Mouse (Mus musculus): ENCODE measurements around the gene Synj2.
A peak's percentile ranks its signal among the peaks of the same experiment; 100 is the strongest.

Gene Synj2

GRCm38 (mm10) chr17:5973536-5973935 lies 32.5 kb downstream of the Synj2 start:
- no peak for DNase-seq (ENCODE audit: low spot score in 2 of 2)

DNA sequence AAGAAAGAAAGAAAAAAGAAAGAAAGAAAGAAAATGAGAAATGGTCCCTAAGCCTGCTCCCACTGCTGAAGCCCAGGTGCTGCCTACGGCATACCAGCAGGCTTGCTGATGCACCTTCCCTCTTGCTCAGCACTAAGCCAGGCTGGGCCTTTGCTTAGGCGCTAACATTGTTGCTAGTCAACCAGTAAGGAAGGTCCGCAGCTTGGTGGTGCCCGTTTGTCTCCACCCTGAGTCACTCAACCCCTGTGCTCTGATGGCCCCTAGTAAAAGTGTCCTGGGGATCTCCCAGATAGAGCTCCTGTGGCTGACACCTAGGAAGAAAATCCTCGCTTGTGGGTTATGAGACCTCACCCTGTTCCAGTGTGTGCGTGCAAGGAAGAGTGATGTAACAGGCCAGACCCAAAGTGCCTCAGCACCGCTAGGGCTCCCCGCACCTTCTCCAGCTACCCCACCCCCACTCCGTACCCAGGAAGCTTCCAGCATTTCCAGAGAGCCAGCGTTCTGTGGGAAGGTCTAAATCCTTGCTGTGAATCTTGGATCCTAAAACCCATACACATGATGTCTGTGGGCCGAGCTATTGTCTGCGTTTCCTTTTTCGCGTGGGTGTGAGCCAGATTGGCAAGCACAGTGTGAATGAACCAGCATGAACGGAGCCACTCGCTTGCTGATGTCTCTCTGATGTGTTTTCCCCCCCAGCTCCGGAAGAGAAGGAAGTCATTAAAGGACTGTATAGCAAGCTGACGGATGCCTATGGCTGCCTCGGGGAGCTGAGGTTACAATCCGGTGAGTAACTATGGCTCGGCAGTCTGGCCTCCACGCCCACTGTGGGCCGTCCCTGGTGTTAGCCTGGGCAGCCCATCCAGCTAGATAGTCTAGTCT lies 34.3 kb downstream of the Synj2 start:
- peak; percentile 52 to 69 for DNase-seq (ENCODE audit: low spot score in 2 of 2)

DNA sequence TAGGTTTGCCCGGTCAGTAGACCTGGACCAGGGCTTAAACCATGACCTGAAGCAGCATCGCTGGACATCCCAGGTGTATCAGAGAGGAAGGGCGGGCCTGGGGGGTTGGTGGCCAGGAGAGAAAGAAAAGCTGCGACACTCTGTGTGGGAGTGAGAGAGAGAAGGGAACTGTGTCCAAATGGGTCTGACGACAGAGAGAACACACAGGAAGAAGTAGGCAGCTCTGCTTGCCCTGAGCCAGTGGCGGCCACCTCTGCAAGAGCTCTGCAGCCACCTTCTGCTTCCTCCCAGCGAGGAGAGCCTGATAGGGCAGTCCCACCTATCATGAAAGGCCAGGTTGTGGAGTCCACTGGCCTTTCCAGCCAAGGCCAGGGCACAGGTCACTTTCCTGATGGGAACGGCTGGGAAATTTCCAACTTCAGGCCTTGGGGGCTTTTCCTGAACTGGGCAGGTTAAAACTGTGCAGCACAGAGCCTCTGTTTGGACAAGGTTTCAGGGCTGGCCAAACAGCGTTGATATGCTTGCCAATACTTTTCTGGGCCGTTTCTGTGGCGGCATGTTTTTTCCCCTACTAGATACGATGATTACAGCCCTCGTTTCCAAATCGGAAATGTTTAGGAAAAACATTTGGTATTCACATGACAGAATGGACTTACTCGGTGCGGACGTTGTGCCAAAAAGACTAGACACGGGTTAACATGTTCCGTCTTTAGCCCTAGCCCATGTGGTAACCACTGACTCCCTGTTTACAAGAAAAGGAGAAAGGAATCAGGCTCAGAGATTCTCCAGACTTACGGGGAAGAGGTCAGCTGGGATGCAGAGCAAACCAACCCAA lies 35.4 kb downstream of the Synj2 start:
- no peak for DNase-seq (ENCODE audit: low spot score in 2 of 2)

- DNase-seq (ENCODE audit: low spot score in 2 of 2), result no peak
Observed at GRCm38 (mm10) chr17:5977056-5977920, 36.2 kb downstream of the Synj2 start.

DNA sequence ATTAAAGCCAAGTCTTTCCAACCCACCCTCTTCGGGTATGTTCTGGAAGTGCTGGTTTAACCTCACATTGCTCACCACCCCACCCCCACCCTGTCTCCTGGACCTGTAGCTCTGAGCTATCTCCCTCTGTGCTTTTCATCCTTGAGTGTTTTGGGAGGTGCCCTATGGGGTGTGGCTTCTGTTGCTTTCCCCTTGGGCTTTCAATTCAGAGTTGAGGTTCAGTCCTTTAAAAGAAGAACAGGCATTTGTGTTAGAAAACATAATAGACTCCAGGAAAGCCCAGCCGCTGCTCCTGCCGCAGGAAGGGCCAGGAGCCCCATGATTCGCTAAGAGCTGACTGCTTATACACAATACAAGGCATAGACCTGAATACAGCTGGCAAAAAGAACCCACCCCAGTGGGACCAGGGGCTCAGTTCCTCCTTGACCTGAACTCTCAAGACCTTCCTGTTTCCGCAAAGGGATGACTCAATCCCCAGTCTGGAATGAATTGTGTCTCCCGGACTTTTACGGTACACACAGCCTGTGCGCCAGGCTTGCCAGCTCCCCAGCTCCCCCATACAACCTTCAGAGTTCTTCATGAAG lies 36.9 kb downstream of the Synj2 start:
- DNase-seq (ENCODE audit: low spot score in 2 of 2), result no peak

DNA sequence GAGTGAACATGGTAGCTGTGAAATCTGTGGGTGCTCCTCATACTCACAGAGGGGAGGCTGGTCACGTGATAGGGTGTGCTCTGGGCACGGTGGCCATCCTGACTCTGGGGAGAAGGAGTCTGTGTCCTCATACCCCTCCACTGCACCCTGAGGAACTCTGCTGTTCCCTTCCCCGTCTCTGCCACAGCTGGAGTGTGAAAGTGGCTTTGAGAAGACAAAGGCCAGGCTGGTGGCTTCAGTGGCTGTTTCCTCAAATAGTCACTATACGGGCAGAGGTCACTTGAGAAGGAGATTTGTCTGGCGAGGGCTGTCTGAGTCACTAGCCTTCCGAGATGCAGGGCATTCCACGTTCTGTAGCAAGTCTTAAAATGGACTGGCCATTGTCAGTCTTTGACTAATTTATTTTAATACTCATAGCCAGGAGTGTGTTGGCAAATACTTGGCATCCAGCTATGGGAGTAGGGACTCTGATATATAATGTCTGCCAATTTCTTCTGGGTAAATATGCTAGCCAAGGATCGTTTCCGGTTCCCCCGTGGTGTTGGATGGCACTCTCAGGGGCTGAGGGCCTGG lies 37.5 kb downstream of the Synj2 start:
- no peak for DNase-seq (ENCODE audit: low spot score in 2 of 2)

DNA sequence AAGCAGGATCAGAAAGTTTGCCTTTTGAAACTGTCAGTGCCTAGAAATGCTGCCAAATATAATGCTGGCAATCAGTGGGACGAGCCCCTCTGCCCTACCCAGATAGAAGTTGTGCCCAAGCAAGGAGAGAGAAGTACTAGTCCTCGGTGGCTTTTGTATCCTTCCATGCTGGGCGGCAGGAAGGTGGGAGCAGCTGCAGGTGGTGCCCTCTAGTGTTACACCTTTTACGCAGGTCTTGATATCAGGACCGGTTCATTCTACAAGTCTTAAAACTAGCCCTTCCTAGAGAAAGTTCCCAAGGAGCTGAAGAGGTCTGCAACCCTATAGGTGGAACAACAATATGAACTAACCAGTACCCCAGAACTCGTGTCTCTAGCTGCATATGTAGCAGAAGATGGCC lies 39.8 kb downstream of the Synj2 start:
- no peak for DNase-seq (ENCODE audit: low spot score in 2 of 2)

- DNase-seq (ENCODE audit: low spot score in 2 of 2), result no peak
Observed at GRCm38 (mm10) chr17:5983150-5983549, 42.1 kb downstream of the Synj2 start.

DNA sequence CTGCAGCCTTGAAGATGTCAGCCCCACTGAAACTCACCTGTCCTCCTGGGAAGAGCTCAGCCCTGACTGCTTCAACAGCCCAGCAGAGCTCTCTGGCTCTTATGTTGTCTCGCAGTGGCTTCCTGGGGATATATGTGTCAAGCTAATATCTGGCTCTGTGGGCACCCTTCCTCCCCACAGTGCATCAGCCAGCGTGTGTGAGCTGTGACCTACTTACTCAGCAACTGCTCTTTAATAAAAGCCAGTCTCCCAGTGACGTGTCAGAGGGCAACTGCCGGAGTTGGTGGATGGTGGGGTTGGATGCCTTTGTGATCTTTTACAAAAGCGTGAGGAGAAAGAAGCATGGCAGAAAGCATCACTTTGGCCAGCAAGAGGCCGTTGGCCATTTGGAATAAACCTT lies 42.8 kb downstream of the Synj2 start:
- DNase-seq (ENCODE audit: low spot score in 2 of 2), result no peak

- no peak for DNase-seq (ENCODE audit: low spot score in 2 of 2)
Observed at GRCm38 (mm10) chr17:5984700-5985231, 43.7 kb downstream of the Synj2 start.

GRCm38 (mm10) chr17:5985271-5985670 lies 44.2 kb downstream of the Synj2 start:
- no peak for DNase-seq (ENCODE audit: low spot score in 2 of 2)

DNA sequence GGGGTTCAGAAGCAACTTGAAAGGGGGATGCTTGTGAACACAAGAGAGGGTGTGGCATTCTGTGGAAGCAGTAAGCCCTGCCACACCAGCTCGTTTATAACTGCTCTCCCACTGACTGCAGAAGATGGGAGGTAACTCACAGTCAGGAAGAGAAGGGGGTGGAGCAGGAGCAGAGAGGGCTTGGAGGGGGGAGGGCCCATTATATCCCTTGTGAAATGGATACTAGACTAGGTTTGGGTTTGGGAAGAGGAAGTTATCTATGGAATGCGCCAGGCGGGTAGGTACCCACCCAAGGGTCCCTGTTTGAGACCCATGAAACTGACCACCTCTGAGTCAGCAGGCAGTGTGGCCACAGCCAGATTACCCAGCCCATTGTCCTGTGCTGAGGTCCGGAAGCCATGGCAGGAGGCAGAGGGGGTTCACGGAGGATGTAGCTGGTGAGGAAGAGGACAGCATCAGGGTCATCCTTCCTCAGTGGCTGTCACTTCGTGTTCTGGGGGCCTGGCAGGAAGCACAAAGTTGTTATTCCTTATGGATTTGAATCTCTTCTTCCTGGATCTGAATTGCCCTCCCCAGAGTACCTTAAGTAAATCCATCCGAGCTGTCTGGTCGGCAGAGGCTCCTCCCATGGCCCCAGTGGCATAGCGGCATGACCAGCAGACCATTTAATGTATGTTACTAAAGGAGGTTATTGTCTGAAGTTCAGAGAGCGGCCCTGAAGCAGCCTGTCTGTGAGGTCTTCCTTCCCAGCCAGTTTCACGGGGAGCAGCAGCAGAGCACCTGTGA lies 46.4 kb downstream of the Synj2 start:
- no peak for DNase-seq (ENCODE audit: low spot score in 2 of 2)

DNA sequence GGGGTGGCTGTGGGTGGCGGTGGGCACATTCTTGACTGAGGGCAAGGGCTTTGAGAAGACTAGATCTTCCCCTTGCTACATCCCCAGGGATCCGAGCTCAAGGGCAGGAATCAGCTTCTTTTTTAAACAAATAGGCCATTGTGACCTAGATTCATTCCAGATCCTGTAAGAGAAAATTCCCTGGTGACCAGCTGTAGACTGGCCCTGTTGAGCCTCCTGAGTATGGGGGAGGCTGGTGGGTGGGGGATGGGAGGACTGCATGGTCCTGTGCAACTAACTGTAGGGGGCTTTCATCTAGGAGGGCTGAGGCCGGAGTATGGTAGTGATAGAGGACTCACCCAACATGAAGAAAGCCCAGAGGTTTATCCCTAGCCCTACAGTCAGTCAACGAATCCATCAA lies 47.0 kb downstream of the Synj2 start:
- no peak for DNase-seq (ENCODE audit: low spot score in 2 of 2)

DNA sequence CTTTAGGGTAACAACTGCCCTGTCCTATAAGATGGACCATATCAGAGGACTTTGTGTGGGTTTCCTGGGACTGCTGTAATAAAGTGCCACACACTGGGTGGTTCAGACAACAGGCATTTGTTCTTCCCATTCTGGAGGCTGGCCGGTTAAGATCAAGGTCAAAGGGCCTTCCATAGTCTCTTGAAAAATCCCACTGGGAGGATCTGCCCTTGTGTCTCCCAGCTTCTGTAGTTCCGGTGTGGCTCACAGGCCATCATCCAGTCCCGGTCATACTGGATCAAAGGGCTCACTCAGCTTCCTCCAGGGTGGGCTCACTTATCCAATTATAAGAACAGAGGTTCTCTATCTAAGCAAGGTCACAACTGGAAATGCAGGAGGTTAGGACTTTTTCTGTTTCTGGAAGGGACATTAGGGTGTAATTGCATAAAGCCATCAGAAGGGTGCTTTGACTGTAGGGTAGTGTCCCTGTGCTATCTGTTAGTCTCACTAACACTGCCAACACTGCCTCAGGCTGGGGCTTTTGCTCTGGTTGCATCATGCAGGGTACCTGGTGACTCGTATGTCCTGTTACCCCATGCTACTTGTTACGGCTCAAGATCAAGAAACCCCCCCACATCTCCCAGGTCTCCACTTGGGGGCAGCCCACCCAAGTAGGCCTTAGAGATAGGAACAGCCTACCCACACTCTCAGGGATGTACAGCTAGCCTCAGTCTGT lies 51.9 kb downstream of the Synj2 start:
- DNase-seq (ENCODE audit: low spot score in 2 of 2), result no peak

- no peak for DNase-seq (ENCODE audit: low spot score in 2 of 2)
Observed at GRCm38 (mm10) chr17:5993581-5994260, 52.6 kb downstream of the Synj2 start.

GRCm38 (mm10) chr17:5994606-5995005 lies 53.5 kb downstream of the Synj2 start:
- no peak for DNase-seq (ENCODE audit: low spot score in 2 of 2)

GRCm38 (mm10) chr17:5996589-5996988 lies 55.5 kb downstream of the Synj2 start:
- no peak for DNase-seq (ENCODE audit: low spot score in 2 of 2)

GRCm38 (mm10) chr17:5997380-5998234 lies 56.5 kb downstream of the Synj2 start:
- DNase-seq (ENCODE audit: low spot score in 2 of 2), result no peak
